Mouse (Mus musculus): ENCODE results near the gene Gm20388. TPM values are rescaled to one million over a fixed set of nuclear protein-coding genes. Genes with fewer than 3 reads are reported as not detected.

Gene Gm20388
- total RNA-seq, 1 experiment from 2014 or later, result 10.0 TPM

DNA sequence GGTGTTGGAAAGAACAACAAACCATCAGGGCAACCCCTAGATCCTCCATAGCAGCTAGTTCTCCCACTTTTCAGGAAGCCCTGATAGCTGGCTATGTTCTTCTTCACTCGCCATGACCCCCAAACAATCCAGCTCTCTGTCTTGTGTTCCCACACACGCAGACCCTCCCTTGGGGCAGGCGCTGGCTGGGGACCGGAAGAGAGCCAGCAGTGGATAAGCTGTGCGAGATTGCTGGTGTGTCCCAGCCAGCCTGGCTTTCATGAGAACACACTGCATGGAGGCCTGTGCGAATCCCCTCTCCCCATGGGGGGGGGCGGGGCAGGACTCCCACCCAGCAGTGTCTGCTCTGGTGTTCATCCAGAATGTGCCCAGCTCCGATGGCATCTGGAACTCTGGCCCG is 1278.4 kb downstream of the Gm20388 start:
- no peak for ATAC-seq (replicated peaks; ENCODE audit: insufficient number of reproducible peaks, low FRiP score, low TSS enrichment, poor library complexity, severe bottlenecking)

DNA sequence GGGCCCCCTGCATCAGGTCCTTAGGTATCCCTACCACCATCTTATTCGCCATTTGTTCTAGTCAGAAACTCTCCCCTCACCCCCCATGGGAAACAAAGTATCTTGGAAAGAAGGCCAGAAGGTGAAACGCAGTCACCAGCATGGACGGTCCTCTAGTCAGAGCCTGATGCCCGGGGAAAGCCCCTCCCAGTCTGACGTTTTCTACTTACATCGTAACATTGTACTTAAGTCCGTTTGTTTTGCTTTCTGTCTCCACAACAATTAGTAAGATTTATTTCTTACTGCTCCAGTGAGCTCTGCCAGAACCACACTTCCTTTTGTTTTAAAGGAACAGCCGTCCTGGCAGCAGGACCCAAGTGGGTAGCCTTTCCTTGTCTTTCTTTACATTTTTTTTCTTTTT is 1281.8 kb downstream of the Gm20388 start:
- ATAC-seq (replicated peaks; ENCODE audit: insufficient number of reproducible peaks, low FRiP score, low TSS enrichment, poor library complexity, severe bottlenecking), result no peak

DNA sequence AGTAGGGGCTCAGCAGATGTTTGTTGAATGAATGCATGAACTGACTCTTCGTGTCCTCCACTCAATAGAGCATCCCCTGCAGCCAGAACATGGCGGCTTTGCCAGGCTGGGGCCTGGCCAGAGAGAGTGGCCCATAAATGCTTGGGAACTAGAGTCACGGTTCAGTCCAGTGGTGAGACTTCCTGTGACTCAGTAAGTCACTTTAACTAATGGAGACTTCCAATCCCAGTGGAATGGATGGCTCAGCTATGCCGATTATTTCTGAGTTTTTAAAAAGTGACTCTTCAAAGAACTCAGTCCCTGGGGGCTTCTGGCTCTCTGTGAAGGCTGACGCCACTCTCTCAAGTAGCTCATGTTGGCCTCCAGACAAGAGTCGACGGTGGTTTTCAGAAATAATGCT is 1285.3 kb downstream of the Gm20388 start:
- ATAC-seq (replicated peaks; ENCODE audit: insufficient number of reproducible peaks, low FRiP score, low TSS enrichment, poor library complexity, severe bottlenecking), result no peak

DNA sequence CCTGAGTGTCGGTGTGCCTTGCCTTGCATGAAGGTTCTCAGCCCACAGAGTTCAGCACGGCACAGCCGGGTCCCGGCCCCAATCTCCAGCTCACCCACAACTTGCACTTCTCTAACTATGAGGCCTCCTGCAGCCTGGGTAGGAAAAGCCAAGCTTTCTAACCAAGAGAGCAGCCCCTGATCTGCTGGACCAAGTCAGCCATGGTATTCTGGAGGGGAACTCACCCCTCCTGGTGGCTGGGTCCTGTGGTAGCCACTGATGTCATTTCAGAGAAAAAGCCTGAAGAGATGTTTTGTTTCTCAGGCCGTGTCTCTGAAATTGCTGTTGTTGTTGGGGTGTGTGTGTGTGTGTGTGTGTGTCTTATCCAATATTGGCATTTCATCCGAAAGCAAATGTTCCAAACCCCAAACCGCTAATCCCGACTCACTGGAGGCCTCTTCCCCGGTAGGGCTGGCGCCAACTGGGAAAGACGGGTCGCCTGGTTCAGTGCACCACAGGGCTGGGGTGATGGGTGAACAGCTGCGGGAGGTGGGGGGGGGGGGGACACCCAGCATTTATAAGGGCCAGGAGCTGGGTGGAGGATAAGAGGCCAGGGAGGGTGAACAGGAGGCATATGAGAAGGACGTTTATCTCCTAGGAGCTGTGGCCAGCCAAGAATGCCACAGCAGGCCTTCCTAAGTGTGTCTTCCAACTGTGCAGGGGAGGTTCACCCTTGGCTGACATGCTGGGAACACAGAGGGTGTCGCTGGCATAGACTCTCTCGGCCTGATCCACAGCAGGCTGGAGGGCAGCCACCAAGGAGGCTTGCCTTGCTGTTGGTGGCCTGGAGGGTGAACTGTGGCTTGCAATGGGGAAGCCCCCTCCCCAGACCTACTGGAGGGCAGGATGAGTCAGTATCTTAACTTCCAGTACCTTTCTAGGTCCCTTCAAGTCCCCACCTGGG is 1286.4 kb downstream of the Gm20388 start:
- ATAC-seq (replicated peaks; ENCODE audit: insufficient number of reproducible peaks, low FRiP score, low TSS enrichment, poor library complexity, severe bottlenecking), result no peak

DNA sequence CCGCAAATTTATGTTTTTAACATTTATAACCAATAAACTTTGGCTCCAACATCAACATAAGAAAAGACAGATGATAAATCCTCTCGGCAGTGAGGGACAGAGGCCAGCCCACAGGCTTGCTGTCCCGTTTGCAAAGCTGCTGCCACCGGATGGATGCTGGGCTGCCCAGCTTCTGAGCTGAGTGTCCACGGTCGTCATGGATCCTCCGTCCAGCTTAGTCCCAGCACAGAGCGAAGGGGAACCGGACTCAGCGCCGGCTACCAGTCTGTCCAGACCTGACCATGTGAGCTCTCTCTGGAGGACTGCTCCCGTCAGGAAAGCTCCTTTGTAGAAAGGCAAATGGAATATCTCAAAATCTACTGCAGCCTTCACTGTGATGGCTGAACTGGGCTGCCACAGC is 1289.4 kb downstream of the Gm20388 start:
- no peak for ATAC-seq (replicated peaks; ENCODE audit: insufficient number of reproducible peaks, low FRiP score, low TSS enrichment, poor library complexity, severe bottlenecking)

DNA sequence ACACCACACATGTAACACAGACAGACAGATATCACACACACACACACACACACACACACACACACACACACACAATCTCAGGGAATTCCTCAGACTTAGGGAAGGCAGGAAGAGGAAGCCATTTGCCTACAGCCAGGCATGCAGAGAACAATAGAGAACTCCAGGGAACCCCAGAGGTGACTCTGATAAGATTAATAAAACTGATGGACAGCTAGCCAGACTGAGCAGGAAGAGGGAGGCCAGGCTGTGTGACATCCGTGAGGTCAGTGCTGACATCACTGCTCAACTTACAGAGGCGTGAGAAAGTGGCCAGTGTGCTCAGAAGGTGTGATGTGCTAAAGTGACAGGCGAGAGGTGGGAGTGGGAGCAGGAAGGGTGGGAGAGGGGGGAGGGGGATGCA is 1290.3 kb downstream of the Gm20388 start:
- no peak for ATAC-seq (replicated peaks; ENCODE audit: insufficient number of reproducible peaks, low FRiP score, low TSS enrichment, poor library complexity, severe bottlenecking)

DNA sequence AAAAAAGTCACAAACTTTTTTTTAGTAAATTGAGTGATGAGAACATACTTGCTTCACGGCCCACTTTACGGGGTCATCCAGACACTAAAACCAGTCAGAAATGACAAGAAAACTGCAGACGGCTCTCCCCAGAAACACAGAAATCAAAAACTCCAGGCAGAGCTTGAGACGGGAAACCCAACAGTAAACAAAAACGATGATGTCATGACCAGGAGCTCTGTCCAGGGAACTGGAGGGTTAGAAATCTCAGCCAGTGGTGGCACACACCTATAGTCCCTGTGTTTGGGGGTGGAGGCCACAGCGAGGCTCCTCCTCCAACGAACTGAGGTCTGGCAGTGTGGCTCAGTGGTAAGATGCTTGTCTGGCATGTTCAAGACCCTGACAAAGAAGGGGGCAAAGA is 1291.0 kb downstream of the Gm20388 start:
- ATAC-seq (replicated peaks; ENCODE audit: insufficient number of reproducible peaks, low FRiP score, low TSS enrichment, poor library complexity, severe bottlenecking), result no peak

DNA sequence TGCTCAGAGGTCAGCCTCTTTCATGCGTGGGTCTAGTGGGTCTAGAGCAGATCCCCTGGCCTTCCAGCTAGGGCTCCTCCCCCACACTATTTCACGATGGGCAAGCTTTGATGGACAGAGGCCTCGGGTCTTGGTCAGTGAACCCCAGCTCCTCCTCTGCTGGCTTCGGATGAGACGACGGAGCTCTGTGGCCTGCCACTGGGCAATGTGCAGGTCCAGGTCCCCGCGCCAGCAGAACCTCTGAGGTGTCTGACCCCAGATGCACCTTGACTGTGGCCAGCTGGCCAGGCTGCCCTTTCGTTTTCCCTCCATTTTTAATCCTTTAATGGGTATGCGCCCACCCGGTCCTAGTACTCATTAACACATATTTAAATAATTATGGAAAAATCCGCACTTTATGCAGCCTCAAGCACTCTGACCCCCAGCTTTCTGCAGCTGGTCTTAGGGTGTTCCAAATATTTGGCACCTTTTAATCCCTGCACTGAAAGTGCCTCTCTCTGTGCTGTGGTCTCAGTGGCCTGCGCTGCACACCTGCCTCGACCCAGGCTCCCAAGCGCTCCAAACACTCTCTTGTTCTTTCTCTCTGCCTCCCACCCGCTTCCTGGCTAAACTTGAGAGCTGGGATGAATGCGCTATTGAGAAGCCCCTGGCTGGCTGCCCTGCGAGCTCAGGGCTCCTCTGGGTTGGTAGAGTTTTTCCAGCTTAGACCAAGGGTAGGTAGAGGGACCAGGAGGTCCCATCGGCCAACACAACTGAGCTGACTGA is 1293.2 kb downstream of the Gm20388 start:
- no peak for ATAC-seq (replicated peaks; ENCODE audit: insufficient number of reproducible peaks, low FRiP score, low TSS enrichment, poor library complexity, severe bottlenecking)

DNA sequence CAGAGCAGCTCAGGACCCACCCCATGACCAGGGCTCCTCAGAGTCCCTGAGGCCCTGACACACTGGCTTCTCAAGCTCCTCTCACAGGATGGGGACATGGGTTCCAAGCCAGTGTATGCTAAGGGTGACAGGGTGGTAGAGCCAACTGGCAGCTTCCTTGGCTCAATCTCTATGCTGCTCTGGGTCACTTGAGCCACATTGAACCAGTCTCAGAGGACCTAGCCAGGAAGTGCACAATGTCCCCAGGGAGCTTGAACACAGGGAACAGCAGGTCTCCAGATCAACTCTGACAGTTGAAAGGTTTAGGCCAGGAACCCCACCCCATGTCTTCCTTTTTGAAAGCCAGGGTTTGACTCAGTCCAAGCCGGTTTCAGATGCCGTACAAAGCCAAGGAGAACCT is 1296.5 kb downstream of the Gm20388 start:
- no peak for ATAC-seq (replicated peaks; ENCODE audit: insufficient number of reproducible peaks, low FRiP score, low TSS enrichment, poor library complexity, severe bottlenecking)

DNA sequence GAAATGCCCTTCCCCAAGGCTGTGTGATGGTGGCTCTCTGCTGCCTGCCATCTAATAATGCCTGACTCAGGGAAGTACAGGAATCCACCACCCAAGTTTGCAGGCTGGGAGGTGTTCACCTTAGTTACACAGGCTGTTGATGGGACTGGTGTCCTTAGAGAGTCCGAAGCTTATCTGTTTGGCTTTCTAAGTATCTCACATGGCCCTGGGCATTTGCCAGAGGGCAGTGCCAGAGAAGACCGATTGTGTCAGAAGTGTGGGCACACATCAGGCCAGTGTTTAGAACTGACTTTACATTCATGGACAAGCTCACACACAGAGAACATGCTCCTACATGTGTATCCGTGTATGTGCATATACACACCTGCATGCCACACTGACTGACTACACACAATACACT is 1300.0 kb downstream of the Gm20388 start:
- ATAC-seq (replicated peaks; ENCODE audit: insufficient number of reproducible peaks, low FRiP score, low TSS enrichment, poor library complexity, severe bottlenecking), result no peak

DNA sequence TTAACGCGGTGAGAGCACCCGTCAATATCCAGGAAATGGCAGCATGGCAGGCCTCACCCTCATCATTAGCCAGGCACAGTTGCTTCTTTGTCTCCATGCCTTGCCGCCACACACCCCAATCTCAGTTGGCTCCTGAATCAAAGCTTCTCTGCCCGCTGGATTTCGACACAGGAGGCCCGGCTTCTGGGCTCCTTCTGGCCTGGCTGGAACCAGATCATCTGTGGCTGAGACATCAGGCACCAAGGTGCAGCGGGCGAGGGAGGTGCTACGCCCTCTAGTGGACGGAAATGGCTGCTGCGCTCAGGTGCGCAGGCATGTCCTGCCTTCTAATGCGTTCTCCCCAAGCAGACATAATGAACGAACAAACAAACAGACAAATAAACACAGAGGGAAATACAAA is 1302.6 kb downstream of the Gm20388 start:
- no peak for ATAC-seq (replicated peaks; ENCODE audit: insufficient number of reproducible peaks, low FRiP score, low TSS enrichment, poor library complexity, severe bottlenecking)

DNA sequence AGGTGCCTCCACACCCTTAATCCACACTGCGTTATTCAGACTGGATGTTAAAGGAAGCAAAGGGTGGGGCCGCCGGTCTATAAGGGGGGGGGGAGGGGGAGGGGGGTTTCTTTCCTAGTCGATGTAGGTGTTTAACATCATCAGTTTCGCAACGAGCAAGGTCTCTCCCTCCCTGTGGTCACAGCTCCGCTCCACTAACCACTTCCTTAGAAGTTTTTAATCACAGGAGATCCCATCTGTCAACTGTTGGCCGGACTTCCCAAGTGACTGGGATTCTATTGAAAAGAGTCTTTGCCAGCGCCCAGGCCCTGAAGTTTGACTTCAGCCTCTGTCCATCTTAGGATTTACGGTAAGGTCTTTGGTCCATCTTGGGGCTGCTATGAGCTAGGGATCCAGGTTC is 1303.0 kb downstream of the Gm20388 start:
- ATAC-seq (replicated peaks; ENCODE audit: insufficient number of reproducible peaks, low FRiP score, low TSS enrichment, poor library complexity, severe bottlenecking), result no peak

DNA sequence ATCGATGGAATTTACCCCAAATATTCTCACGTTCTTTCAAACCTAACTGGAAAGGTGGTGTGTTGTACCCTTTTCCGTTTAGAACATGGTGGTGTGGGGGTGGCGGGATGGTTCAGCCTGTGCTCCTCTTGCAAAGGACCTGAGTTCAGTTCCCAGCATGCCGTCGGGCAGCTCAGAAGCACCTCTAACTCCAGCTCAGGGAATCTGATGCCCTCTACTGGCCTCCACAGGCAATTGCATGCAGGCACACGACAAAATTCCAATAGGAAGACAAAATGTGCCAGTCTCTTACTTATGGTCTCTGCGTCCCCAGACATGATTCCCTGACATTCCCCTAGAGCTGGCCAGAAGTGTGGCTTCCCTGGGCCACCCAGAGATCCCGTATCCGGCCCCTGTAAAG is 1304.3 kb downstream of the Gm20388 start:
- ATAC-seq (replicated peaks; ENCODE audit: insufficient number of reproducible peaks, low FRiP score, low TSS enrichment, poor library complexity, severe bottlenecking), result no peak

DNA sequence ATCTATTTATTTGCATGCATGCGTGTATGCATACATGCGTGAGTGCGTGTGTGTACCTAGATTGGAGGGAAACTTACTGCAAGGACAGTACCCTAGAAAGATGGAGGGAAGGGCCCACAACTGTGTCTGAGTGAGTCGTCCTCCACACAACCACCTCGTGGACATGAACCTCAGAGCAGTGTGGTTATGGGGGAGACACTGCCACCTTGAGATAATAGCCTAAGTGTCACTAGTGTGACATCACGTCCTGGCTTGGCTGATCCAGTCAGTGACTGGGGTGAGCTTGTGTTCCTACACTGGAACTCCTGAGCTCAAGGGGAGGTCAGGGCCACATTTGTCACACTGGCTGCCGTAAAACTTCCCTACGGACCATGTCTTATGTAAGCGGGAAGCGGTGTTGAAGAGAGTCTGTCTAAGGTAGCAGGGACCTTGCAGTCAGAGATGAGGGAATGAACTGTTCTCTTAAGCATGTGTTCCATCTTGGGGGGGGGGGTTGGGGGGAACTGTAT is 1305.9 kb downstream of the Gm20388 start:
- no peak for ATAC-seq (replicated peaks; ENCODE audit: insufficient number of reproducible peaks, low FRiP score, low TSS enrichment, poor library complexity, severe bottlenecking)

DNA sequence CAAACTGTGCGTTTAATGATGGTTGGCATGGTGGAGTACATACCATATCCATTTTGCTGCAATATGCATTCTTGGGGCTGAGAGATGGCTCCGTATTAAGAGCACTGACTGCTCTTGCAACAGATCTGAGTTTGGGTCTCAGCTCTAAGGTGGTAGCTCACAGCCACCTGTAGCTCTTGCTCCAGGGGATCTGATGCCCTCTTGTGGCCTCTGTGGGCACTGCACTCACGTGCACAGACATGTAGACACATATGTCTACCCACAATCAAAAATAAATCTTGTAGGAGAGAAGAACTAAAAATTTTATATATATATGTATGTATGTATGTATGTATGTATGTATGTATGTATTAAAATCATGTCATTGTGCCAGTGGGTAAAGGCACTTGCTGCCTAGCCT is 1307.8 kb downstream of the Gm20388 start:
- no peak for ATAC-seq (replicated peaks; ENCODE audit: insufficient number of reproducible peaks, low FRiP score, low TSS enrichment, poor library complexity, severe bottlenecking)

DNA sequence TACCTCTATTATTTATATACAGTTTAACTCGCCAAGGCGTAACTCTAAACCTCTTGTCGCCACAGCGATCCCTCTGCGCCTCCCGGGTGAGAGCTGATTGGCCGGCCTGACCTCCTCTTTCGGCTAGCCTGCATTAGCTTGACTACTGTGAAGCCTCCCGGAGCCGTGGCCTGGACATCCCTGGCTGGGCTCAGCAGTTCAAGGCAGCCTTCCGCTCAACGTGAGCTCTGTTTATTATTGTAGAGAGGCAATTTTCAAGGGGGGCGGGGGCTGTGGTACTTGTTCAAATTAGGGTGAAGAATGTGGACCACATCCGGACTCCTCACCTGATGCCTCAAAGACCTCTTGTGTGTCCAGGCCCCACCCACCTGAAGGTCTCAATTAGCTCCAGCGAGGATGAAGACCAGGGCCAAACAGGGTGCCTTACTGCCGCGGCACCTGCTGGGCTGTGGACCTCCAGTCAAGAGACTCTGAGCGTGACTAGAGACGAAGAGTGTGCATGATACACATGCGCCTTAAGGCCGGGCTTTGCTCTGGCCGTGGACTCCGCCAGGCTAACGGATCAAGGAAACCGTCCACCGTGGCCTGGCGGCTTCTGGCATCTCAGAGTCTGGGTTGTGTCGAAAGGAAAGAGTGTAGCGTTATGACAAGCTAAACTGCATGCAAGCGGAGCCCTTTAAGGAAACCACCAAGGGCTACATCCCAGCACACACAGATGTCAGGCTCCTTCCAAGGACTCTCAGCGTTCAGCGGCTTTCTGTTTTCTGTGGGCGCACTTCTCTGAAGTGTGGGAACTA is 1309.7 kb downstream of the Gm20388 start:
- ATAC-seq (replicated peaks; ENCODE audit: insufficient number of reproducible peaks, low FRiP score, low TSS enrichment, poor library complexity, severe bottlenecking), result no peak

DNA sequence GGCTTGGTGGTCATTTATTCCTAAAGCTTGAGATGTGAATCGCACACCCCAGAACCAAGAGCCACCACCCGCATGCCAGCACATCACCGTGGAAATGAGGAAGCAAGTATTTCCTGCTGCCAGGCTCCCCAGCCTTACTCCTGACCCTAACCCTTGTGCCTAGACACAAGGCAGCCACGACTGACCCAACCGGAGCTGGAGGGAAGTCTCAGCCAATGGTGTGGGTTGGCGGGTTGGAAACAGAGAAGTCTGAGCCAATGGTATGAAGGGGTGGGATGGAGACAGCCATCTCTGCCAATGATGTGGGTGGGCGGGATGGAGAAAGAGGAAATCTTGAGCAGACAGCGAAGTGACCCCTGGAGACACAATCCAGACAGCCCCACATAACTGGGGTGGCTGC is 1314.1 kb downstream of the Gm20388 start:
- ATAC-seq (replicated peaks; ENCODE audit: insufficient number of reproducible peaks, low FRiP score, low TSS enrichment, poor library complexity, severe bottlenecking), result no peak

DNA sequence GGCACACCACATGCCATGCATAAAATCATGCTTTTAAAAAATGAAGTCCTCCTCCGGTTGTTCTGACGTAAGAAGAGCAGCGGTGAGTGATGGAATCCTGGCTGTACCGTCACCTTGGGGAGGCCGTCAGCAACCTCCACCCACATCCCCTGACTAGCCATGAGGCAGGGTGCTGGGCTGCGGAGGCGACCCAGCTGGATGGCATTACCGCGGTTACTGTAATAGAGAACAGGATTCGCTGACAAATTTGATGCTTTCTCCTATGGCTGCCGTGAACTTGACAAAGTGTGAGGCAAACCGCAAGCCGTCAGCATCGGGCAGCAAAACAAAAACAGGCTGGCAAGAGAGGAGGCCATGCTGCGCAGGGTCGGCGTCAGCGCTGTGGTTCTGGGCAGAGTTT is 1317.1 kb downstream of the Gm20388 start:
- no peak for ATAC-seq (replicated peaks; ENCODE audit: insufficient number of reproducible peaks, low FRiP score, low TSS enrichment, poor library complexity, severe bottlenecking)

DNA sequence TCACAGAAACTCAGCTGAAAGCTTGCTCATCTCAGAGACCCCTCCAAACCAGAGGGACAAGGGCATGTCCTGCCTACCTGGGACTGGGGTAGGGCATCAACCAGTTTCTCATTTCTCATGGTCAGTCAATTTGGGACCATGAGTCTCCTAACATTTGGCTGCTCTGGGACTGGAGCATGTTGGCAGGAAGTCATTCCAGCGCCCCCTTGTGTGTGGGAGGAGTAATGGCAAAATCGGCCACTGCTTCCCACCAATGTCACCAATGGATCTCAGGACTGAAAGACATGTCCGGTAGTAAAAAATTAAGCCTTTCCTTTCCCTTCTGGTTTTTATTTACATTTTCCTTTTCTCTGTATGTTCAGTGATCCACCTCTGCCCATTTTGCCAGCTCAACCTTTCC is 1318.3 kb downstream of the Gm20388 start:
- ATAC-seq (replicated peaks; ENCODE audit: insufficient number of reproducible peaks, low FRiP score, low TSS enrichment, poor library complexity, severe bottlenecking), result 0 out of 2 replicates have a peak, but pooled peaks have one; percentile 35

Measured in monocyte, adult 5-6 weeks (primary cell).